Mouse (Mus musculus) frontal cortex, postnatal 25 days (tissue): ENCODE measurements around the gene S1pr4.

Experiments used
- DNase-seq, 2 experiments: peaks; one replicate each; pipeline ENCODE4 v3.0.0; 2022; ENCODE audit warnings: low spot score in 2 of 2

S1pr4 gene

DNA sequence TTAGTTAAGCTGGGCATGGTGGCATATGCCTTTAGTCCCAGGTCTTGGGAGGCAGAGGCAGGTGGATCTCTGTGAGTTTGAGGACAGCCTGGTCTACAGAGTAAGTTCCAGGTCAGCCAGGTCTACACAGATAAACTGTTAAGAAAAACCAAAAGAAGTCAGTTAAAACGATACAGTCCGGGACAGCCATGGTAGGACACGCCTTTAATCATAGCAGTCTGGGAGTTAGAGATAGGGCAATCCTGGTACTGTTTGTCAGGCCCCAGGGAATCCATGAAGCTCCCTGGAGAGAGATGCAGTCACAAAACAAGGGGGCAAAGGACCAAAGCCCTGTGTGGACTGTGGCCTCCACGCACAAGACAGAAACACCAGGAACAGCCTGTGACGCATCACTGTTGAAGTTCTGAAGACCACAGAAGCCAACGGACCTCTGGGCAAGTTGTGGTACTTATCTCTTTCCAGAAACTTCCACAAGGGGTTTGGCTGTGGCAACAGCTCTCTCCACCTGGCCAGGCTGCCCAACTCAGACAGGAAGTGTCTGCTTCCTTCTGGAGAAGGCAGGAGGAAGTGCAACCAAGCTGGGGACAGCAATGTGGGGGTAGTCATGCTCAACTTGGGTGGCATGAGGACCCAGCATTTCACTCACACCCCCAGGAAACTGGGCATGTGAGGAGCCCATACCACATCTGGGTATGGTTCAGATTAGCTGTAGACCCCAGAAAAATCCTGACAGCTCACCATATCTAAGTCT is 19.5 kb upstream of the S1pr4 start:
- no peak for DNase-seq

DNA sequence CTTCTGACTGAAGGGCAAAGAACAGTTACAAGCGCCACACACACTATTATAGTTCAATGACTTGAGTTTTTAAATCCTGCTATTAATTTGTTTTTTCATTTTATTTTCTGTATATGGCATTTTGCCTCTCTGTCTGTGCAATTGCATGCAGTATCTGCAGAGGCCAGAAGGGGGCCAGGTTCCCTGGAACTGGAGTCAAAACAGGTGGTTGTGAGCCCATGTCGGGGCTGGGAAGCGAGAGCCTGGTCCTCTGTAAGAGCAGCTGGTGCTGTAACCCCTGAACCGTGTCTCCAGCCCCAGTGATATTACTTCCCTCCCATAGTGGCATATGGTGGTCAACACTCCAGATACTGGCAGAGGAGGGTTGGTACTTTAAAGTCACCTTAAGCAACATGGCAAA is 18.6 kb upstream of the S1pr4 start:
- peak in 1 of 2 experiments; percentile 47 for DNase-seq

DNA sequence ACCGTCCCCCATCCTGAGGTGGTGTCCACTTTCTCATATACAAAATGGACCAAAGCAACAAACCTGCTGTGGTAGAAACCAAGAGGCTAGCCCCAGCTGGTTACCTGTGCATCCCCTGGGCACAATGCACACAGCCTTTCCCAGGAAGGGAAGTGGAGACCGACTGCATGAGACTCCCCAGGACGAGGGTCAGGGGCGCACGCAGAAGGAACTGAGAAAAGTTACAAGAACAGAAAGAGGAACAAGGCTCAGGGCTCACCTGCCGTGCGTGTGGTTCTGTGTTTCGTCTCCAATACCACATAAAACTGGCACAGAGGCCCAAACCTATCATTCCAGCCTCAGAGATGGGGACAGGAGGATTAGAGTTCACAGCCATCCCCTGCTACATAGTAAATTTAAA is 17.3 kb upstream of the S1pr4 start:
- no peak for DNase-seq

DNA sequence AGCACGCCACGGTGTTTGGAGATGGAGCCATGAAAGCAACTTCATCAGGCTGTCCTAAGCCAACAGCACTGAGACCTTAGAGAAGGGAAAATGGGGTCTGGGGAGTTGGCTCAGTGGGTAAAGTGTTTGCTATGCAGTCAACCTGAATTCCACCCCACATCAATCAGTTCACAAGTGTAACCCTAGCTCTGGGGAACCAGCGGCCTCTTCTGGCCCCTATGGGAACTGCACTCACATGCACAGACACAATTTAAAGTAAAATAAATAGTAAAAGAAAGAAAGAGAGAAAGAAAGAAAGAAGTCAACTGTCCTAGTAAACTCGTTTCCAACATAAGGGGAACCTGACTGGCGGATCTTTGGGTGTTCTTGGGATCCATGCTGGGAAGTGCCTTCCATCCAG is 13.9 kb upstream of the S1pr4 start:
- no peak for DNase-seq

DNA sequence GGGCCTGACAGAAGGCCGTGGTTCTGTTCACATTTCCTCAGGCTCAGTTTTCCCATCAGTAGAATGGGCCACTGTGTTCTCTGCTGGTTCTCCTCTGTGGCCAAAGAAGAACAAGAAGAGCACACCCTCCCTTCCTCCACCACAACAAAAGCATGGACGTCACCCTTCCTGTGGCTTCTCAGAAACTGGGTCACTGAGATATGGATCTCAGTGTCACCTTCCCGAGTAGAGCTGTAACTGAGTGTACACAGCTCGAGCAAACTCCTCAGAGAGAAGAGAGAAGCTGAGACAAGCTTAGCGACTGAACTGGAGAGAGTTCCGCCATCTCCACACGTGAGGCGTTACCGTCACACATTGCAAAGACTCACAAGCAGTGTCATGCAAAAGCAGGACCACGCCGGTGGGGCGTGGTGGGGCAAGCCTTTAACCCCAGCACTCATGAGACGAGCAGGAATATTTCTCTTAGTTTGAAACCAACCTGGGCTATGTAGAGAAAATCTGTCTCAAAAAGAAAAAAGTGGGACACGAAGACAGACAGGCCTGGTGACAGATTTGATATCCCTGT is 10.4 kb upstream of the S1pr4 start:
- DNase-seq = no peak

DNA sequence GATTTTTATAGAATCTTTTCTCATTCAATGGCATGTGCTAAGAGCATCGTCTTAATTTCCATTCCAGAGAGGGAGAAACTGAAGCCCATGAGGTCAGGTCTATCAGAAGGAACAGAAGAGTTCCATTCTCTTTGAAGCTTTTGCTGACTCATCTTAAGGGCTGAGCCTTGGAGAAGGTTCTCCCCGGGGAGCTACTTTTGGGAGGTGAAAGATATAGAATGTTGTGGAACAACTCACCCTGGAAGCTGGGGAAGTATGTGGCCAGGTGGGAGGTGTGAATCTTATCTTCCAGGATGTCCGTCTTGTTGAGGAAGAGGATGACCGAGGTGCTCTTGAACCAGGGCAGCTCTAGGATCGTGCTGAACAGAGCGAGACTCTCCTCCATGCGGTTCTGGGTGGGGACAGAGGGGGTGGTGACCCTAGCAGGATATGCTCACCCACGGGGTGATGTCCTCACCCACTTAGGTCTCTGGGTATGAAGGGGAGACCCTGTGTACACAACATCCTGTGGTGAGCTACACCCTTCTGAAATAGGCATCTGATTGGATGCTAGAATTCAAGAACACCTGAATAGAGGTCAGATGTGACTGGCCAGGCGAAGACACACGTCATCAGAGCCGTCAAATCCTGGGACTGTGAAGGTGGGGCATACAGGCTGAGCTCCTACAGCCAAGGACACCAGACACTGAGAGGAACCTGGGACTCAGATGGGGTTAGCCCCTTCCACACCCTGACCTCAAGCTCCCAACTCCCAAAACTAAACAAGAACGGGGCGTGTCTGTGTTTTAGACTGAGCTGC is 8.0 kb upstream of the S1pr4 start:
- DNase-seq = no peak

DNA sequence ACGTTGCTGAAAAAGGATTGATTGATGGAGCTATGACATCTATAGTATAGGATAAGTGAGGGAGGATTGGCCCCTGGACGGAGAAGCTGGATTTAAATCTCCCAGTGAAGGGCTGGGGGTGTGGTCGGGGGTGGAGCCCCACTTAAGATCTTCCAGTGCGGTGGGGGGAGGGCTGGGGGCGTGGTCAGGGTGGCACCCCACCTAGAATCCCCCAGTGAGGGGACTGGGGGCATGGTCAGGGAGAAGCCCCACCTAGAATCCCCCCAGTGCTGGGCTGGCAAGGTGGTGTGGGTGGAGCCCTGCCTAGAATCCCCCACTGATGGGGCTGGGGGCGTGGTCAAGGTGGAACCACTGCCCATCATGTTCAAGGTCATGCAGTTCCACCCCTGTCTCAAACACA is 7.2 kb upstream of the S1pr4 start:
- no peak for DNase-seq

DNA sequence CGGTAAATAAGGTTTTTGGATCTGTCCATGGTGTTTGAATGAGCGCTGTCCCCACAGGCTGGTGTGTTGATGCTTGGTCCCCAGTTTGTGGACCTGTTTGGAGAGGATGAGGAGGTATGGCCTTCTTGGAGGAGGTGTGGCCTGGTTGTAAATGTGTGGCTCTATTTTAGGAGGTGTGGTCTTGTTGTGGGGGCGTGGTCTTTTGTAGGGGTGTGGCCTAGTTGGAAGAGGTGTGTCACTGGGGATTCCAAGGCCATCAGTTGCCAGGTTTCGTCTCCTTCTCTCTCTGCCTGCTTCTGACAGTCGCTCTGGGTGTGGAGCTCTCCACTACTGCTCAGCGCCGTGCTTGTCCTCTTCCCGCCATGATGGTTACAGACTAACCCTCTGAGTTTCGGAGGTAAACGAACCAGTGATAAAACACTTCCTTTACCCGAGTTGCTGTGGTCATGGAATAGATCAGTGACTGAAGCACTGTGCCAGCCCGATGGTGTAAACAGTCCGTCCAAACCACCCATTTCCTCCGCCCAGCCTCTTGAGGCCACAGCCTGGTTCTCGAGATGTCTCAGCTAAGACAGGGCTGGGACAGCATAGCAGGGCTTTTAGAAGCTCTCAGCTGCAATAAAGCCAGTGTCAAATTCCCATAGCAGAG is 5.2 kb upstream of the S1pr4 start:
- DNase-seq = no peak

DNA sequence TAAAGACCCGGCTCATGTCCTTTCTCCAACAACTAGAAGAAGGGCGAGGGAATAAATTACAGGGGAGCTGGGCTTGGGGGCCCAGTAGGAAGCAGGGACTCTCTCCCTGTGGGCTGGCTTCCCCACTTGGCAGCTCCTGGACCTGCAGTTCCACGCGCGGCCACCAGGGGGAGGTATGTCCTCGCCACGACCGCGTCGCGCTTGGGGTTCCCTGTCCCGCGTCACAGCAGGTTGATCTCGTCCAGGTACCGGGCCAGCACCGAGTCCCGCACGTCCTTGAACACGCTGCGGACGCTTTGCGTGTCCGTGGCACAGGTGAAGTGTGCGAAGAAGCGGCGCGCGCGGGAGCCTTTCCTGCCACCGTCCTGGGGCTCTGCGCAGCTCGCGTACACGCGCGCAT is 2.7 kb upstream of the S1pr4 start:
- peak; percentile 91 to 94 for DNase-seq

DNA sequence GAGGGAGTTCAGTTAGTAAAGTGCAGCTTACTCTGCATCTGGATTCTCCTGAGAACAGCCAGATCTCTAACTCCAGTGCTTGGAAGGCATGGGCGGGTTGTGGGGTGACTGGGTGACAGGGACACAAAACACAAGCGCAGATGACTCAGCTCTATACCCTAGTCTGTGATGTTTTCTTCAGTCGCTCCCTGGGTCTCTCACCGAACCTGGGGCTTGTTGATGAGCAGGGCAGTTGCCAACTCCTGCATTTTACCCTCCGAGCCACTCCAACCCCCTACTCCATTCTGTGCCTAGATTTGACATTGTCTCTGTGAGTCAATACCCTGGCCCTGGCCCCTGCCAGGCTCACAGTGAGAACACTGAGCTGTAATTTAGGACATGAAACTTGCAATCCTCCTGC is 1.9 kb upstream of the S1pr4 start:
- no peak for DNase-seq

DNA sequence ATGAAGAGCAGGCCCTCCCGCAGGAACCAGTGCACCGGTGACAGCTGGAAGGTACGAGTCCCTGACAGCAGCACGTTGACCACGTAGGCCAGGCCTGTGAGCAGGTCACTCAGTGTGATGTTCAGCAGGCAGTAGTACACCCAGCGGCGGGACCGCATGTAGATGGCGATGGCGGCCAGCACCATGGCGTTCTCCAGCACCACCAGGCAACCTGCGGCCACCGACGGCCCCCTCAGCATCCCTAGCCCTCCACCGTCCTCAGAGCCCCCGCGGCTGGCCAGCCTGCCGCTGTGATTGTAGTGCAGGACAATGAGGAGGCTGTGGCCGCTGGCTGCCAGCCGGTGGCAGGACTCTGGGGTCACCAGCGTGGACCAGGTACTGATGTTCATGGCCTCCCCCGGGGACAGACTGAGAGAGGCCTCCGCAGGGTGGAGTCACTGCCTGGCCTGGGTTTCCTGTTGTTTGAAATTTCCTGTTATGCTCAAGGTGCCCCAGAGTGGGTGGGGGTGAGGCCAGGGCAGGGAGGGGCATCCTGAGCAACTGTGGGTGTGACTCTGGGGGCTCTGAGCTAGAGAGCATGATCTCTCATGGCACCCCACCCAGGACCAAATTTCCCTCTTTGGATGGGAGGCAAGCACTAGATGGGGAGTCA is 556 bp downstream of the S1pr4 start:
- no peak for DNase-seq

DNA sequence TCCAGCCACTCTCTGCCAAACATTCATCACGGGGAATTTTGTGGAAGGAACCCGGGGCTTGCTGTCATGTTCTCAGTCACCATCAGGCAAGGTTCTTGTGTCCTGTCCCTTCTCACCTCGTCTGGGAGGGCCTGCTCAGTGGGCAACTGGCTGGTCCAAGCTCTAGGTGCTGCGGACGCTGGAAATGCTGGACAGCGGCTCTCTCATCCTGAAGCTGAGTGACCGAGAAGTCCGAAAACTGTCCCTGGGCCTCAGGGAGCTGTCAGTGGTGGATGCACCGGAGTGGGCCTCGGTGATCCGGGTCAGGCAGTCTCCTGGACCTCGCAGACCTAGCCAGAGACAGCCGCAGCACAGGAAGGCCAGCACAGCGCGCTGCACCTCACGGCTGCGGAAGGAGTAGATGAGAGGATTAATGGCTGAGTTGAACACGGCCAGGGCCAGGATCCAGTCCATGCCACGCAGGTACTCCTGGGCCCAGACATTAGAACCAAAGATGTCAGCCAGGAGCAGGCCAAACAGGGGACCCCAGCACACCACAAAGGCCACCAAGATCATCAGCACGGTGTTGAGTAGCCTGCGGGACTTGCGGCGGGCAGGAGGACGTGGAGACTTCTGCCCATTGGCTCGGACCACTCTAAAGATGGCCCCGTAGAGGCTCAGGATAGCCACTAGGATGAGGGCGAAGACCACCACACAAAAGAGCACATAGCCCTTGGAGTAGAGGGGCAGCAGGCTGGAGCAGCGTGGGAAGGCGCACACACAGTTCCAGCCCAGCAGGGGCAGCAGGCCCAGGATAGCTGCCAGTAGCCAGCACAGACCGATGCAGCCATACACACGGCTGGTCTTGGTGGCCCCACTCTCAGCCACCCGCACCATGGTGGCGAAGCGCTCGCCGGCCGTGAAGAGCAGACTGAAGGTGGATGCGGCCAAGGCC is 1.3 kb downstream of the S1pr4 start:
- no peak for DNase-seq

DNA sequence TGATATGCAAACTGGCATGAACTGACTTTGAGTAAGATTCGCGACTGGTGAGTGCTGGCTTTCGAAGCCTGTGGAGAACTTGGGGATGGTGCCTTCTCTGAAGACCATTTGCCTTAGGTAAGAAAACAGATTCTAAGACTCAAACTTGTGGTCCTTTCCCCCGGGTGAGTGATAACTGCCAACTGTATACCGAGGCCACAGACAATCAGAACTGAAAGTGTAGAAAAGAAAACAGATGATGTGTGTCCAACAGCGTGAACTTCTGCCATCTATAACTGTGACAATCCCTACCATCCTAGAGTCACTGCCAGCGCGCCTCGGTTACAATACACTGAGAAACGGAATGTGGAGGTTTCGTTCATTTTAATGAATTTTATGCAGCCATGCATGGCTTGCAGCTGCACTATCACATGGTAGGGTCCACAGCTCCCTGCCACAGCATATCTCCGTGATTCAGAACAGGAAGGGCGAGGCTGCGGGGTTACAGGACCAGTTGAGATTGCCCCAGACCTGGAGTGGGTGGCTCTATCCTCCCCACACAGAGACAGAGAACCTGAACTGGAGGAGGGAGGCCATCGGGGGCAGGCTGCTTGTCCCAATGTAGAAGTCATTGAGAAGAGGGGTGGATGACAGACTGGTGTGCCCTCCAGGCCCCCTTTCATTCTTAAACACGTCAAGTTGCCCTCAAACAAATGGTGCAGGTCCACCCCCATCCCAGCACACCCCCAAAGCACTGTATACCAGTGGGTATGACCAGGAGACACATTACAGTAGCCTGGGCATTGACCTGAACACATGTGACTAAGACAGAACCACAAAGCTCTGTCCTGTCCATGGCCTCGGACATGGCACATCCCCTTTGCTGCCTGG is 2.3 kb downstream of the S1pr4 start:
- DNase-seq = peak in 1 of 2 experiments; percentile 4

DNA sequence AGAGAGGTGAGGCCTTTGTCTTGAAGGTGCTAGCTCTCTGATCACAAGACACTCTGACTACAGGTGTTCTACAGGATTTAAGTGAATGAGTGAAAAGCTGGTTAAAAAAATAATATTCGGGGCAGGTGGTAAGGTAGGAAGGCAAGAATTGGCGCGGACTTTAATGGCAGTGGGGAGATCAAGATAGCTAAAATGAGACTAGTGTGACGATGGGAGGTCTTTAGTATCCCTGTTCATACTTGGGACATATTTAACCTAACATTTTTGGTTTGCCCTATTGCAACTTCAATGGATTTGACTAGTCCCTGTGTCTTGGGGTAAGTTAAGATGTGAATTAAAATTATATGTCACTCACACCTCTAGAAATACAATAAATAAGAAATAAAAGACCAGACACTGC is 3.0 kb downstream of the S1pr4 start:
- peak in 1 of 2 experiments; percentile 4 for DNase-seq

DNA sequence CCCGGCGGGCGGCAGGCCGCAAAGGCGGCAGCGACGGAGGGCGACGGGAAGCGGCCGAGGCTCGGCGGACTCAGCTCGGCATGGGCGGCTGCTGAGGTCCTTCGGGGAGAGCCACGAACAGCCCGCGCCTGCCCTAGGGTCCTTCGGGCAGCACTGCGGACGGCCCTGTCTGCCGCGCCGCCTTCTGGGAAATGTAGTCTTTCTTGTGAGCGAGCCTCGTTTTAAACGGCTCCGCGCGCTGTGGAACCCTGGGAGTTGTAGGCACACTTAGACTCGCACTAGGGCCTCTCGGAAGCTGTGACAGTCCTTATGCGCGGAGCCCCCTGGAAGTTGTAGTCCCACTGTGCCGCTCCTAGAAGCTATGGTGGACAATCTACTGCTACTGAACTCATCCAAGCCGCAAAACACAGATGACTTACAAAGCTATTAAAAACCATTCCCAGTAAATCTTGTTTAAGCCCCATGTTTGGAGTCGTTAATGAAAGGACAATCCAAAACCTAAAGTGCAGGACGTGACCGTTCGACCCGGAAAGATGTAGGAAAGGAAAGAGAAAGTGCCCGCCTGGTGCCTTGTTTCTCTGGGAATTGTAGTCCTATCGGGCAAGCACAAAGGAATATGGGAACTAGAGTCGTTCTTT is 3.5 kb downstream of the S1pr4 start, which contains the start of gene Ncln:
TSS of gene Ncln (minus strand) at position 129 of the 638 bp plus-strand sequence.
- peak; percentile 96 to 98 for DNase-seq

DNA sequence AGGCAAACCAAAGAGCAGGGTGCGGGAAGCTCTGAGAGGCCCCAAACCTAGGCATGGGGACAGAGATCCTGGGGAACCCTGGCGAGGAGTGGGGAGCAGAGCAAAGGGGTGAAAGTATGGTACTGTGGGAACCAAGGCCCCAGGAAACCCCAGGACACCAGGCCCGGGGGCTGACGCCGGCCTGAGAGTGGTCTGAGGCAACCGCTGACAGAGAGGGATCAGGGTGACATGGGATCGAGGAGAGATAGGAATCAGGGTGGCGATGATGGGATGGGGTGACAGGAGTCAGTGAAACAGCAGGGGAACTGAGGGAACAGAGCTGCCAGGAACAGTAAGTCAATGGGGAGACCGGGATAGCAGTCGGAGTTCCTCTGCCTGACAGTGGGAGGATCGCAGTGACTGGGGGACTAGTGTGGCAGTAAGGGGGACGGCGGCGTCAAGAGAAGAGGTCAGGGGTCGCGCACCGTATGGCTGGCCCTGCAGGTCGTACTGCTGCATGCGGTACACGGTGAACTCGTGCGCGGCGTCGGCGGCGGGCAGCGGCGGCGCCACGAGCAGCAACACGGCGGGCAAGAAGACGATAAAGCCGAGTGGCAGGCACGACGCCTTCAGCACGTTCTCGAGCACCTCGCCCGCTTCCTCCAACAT is 4.2 kb downstream of the S1pr4 start:
- DNase-seq = no peak

DNA sequence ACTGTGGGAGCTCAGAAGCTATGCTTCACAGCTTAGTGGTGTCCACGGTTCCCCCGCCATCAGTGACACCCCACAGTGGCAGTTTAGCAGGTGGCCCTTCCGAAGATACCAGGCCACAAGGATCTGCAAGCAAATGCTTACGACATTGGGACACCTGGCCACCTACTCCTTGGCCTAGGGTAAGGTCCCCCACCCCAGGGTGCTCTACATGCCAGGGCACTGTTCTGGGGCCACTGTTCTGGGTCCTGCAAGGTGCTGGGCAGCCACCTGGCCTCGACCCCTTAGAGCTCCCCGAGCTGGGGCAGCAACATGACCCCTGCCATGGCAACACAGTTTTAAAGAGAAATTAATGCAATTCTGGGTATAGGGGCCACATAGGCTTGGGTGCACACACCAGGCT is 4.8 kb downstream of the S1pr4 start:
- no peak for DNase-seq

DNA sequence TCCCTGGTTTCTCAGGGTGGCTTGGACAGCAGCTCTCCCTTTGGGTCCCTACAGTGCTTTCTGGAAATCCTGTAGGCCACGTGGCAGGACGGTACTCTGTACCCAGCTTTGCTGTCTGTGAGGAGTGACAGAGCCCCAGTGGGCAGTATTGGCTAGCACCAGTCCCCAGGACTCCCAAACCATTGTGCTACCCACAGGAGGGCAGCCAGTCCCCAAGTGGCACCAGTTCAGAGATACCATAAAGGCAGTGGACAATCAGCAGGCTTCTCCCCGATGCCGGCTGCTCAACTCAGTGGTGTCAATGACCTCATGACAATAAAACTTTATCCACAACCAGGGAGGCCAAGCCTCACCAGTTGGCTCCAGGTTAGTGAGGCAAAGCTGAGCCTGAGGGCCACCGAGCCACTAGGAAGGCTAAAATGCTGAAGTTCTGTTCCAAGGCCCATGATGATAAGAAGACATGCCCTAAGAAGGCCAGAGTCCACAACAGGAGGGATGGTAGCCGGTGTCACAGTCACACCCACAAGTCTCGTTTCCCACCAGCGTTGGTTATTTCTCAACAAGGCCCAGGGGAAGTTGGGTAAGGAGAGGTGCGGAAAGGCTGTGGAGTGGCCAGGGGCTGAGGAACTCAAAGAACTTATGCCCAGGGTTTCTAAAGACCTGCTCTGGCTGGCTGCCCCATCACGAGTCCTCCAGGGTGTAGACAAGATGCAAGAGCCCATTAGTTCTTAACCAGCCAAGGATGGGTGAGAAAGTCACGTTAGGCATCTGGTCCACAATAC is 5.5 kb downstream of the S1pr4 start:
- no peak for DNase-seq
